Mouse (Mus musculus) limb, embryonic 10.5 days (tissue): ENCODE results near the gene Rftn1. TPM values are rescaled to one million over a fixed set of nuclear protein-coding genes. Genes with fewer than 3 reads are reported as not detected.

Experiments
- DNase-seq: peaks from one replicate; pipeline ENCODE4 v3.0.0-alpha.2; 2017; ENCODE audit warnings: low spot score
- H3K27ac ChIP-seq: fragments of 300-500 bp; sonication (generic); 2 replicates; pipeline ENCODE4 v1.5.1; 2016; ENCODE audit warnings: mild to moderate bottlenecking
- H3K27me3 ChIP-seq: fragments of 300-500 bp; sonication (generic); 2 replicates; pipeline ENCODE4 v1.6.1; 2016; ENCODE audit warnings: low read depth, mild to moderate bottlenecking; ENCODE audit not compliant: poor library complexity, severe bottlenecking
- H3K36me3 ChIP-seq: fragments of 300-500 bp; sonication (generic); 2 replicates; pipeline ENCODE4 v1.6.1; 2016; ENCODE audit warnings: mild to moderate bottlenecking, moderate library complexity
- H3K4me1 ChIP-seq: fragments of 300-500 bp; sonication (generic); 2 replicates; pipeline ENCODE4 v1.6.1; 2016
- H3K4me3 ChIP-seq: fragments of 300-500 bp; sonication (generic); 2 replicates; pipeline ENCODE4 v1.5.1; 2016; ENCODE audit warnings: mild to moderate bottlenecking, moderate library complexity
- H3K9me3 ChIP-seq: fragments of 300-500 bp; sonication (generic); replicated peaks from 2 replicates; pipeline ENCODE4 v1.6.1; 2016; ENCODE audit warnings: mild to moderate bottlenecking
- WGBS: fragments of 180-500 bp; shearing (Covaris S2); methylation state at CpG from one replicate; pipeline ENCODE4 v1.1.7; 2016; 5-methylcytosine and 5-hydroxymethylcytosine counted together
- polyA plus RNA-seq: library from polyadenylated mRNA; unstranded; fragments of >200 nt; fragmentation: Nextera tagmentation; extraction: Ambion mirVana; gene quantifications from 2 replicates; pipeline ENCODE4 v1.2.1, GENCODE M21; 2016

The Rftn1 gene
- polyA plus RNA-seq, 1 experiment from 2014 or later: 7.2 TPM

DNA sequence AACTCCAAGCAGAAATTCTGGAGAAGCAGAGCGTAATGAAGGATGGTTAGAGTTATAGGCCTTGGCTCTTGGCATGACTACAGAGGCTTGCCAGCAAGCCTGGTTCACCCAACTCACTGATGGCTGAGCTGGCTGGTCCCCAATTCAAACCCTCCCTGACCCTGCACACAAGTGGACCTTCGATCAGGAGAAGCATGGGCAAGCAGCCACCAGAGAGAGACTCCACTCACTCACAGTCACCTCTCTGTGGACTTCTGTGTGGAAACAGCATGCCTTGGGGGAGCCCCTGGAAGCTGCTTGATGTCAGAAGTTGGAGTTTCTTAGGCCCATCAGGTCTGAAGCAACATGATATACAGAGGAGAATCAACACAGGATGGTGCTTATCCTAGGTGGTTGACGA lies 102.4 kb downstream of the Rftn1 start:
- 77% methylated on average over 3 of the region's 3 CpGs for WGBS
- Histone ChIP-seq H3K9me3 (no peaks in the 10 kb centered on the region), H3K27me3 (no peaks in the 10 kb centered on the region), H3K36me3 (no peaks in the 10 kb centered on the region), H3K27ac (no peak overlapping the region), H3K4me1 (0 out of 2 replicates have a peak, but pooled peaks cover 3% of the 10 kb centered on the region), H3K4me3 (no peak overlapping the region)
- DNase-seq: no peak

DNA sequence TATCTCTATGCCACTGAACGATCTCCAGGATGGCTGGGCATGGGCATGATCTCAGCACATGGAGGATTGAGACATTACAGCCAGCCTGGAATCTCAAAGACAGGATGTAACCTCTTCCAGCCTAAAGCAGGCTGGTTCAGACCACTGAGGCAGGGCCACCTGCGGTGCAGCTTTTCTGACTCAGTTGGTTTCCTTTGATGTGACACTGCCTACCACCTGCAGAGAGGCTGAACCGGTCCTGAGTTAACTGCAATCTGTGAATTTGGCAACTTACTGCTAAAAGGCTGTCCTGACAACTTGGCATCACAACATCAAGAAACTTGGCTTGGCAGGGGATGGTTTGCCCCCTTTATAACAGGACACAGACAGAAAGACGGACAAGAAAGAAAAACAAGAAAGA lies 103.6 kb downstream of the Rftn1 start:
- Histone ChIP-seq H3K9me3 (no peaks in the 10 kb centered on the region), H3K4me1 (no peaks in the 10 kb centered on the region), H3K4me3 (no peak overlapping the region), H3K27me3 (no peaks in the 10 kb centered on the region), H3K36me3 (no peaks in the 10 kb centered on the region), H3K27ac (no peak overlapping the region)
- DNase-seq: no peak
- 48% methylated on average over 4 of the region's 4 CpGs for WGBS

DNA sequence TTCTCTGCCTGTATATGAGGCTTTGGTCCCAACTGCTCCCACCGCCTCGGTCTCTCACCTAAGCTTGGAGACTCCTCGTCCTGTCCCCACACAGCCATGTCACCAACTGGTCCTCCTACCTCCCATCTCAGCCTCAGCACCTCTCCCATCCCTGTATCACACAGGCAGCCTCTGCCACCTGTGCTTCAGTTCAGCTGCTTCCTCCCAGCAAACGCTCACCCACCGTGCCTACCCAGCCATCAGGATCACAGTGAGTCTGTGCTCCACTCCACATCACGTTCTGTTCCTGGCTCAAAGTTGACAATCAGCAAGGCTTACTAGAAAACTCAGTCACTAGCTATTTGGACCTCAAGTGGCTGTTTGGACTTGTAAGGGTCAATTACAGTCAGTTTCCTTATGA lies 105.8 kb downstream of the Rftn1 start:
- Histone ChIP-seq H3K9me3 (no peaks in the 10 kb centered on the region), H3K4me3 (no peak overlapping the region), H3K4me1 (no peaks in the 10 kb centered on the region), H3K27me3 (no peaks in the 10 kb centered on the region), H3K36me3 (no peaks in the 10 kb centered on the region), H3K27ac (no peak overlapping the region)
- DNase-seq: no peak
- WGBS: 87% methylated on average over 6 of the region's 6 CpGs

DNA sequence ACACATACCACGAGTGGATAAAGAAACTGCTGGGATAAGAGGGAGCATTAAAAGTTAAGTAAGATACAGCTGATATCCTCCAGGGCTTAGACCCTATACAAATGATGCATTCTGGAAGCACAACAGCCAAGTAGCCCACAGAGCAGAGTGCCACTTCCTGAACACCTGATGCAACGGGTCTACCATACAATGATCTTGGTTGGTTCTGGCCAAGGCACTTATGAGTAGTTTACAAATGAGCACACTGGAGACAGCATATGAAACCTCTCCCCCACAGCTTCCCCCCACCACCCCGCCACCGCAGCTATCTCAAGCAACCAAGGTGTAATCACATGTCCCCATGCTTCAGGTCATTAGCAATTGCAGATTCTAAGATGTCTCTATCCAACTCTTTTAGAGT lies 106.5 kb downstream of the Rftn1 start:
- Histone ChIP-seq H3K4me3 (no peak overlapping the region), H3K36me3 (no peaks in the 10 kb centered on the region), H3K27me3 (no peaks in the 10 kb centered on the region), H3K4me1 (no peaks in the 10 kb centered on the region), H3K9me3 (no peaks in the 10 kb centered on the region), H3K27ac (no peak overlapping the region)
- DNase-seq: no peak
- WGBS: 91% methylated on average over 4 of the region's 4 CpGs

DNA sequence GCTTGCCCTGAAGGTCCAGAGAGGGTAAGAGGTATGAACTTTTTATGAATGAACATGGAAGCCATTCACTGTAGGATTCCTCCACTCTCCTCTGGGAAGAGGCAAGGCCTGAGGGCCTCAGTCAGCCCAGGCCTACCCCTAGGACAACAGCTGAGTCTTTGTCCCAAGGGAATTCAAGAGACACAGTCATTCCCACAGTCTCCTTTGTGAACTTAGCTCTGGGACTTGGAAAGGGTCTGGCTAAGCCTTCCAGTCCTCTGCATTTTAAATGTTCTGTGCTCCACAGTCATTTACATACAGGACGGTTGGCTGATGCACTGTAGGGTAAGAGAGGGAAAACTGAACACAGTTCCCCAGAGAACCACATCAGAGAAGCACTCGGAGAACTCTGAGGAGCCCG lies 107.5 kb downstream of the Rftn1 start:
- 95% methylated on average over 3 of the region's 3 CpGs for WGBS
- no peaks in the 10 kb centered on the region for H3K36me3 ChIP-seq
- no peak overlapping the region for H3K27ac ChIP-seq
- no peaks in the 10 kb centered on the region for H3K9me3 ChIP-seq
- no peak overlapping the region for H3K4me3 ChIP-seq
- no peaks in the 10 kb centered on the region for H3K4me1 ChIP-seq
- H3K27me3 ChIP-seq: no peaks in the 10 kb centered on the region
- no peak for DNase-seq

DNA sequence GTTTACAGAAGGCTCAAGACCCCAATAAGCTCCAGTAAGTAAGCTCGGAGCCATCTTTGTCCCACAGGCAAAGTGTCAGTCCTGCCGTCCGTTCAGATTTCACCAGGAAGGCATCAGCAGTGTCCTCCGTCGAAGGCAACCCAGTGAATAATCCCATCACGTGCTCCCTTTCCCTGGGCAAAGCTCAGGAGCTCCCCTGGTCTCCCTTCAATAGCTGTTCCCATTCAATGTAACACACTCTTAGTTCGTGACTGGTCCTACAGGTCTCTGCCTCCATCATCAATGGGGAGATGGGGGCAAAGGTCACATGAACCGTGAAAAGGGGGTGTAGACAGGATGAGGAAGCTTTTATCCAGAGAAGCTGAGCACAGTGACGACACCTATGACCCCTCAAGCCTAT lies 108.8 kb downstream of the Rftn1 start:
- DNase-seq: no peak
- 83% methylated on average over 9 of the region's 9 CpGs for WGBS

DNA sequence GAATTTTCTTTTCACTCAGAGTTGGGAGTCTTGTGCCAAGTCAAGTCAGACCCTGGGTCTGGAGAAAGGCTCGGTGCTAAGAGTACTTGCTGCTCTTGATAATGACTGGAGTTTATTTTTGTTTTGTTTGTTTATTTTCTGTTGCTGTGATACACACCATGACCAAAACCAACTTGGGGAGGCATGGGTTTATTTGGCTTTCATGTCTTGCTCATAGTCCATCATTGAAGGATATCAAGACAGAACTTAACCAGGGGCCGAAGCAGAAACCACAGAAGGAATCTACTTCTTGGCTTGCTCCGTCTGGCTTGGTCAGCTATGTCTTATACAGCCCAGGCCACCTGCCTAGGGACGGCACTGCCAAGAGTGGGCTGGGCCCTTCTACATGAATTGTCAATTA lies 109.5 kb downstream of the Rftn1 start:
- Histone ChIP-seq H3K4me3 (no peak overlapping the region), H3K9me3 (no peaks in the 10 kb centered on the region), H3K27ac (no peak overlapping the region), H3K27me3 (no peaks in the 10 kb centered on the region), H3K4me1 (no peaks in the 10 kb centered on the region), H3K36me3 (no peaks in the 10 kb centered on the region)
- DNase-seq: no peak
- WGBS: 93% methylated on average over 4 of the region's 4 CpGs

More for the DNA sequence above, 108.8 kb downstream of the Rftn1 start:
- Histone ChIP-seq H3K4me1 (no peaks in the 10 kb centered on the region), H3K9me3 (no peaks in the 10 kb centered on the region), H3K27me3 (no peaks in the 10 kb centered on the region), H3K36me3 (no peaks in the 10 kb centered on the region), H3K4me3 (no peak overlapping the region), H3K27ac (no peak overlapping the region)

DNA sequence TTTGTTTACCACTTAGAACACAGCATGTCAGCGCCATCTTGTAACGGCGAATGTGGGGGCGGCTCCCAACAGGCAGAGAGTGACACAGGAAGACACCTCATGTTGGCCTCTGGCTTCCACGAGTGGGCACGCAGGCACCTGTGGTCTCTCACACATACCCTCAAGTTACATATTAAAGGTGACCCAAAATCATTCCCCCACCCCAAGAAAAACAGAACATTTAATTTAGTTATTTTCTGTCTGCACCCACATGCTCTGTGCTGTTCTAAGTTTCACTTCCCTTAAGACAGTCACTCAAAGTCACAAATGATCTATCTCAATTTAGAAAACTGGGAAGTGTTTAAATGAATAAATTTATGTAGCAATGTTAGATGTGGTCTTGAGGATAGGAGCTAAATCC lies 111.7 kb downstream of the Rftn1 start:
- H3K36me3 ChIP-seq: no peaks in the 10 kb centered on the region
- H3K9me3 ChIP-seq: no peaks in the 10 kb centered on the region
- no peak for DNase-seq
- 98% methylated on average over 6 of the region's 6 CpGs for WGBS
- H3K4me3 ChIP-seq: no peak overlapping the region
- no peaks in the 10 kb centered on the region for H3K27me3 ChIP-seq
- no peaks in the 10 kb centered on the region for H3K4me1 ChIP-seq
- no peak overlapping the region for H3K27ac ChIP-seq

DNA sequence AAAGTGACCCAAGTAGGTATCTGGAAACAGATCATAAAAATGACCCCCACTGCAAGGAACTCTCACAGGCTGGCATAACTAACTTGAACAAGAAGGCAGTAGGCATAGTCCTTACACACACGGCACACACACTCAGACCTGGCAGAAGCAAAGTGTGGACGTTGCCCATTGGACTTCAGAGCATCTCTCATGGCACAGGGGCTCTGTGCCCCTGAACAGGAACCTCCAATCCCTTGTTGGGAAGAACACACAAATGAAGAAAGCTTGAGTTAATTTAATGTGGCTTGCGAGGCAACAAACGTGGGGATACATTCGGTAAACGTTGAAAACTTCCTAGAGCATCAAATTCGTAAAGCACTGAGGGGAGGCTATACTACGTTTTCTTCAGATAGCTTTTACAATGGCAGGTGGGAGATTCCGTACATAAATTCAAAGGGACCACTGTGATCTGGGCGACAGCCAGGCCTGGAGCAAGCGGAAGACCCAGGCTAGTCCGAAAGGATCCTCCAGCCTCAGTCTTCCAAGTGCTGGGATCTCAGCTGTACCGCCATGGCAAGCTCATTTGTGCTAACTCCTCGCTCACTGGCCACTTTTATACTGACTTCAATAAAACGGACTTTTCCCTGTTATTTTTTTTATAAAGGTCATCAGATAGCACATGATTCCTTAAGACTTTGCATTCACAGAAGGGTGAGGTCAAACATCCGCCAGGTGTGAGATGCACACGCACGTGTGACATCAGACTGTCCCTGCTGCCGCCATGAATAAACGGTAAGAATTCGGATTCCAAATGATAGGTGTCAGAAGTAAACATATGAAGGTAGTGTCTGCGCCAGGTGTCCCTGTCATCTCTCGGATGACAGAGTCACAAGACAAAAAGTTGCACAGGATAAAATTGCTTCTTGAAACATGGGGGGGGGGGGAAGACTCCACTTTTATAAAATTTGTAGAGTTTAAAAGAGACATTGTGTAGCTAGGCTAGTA lies 117.2 kb downstream of the Rftn1 start:
- DNase-seq: no peak
- peaks cover 7% of the 10 kb centered on the region for H3K4me1 ChIP-seq
- H3K27ac ChIP-seq: no peak overlapping the region
- no peaks in the 10 kb centered on the region for H3K9me3 ChIP-seq
- WGBS: 92% methylated on average over 23 of the region's 23 CpGs
- no peaks in the 10 kb centered on the region for H3K27me3 ChIP-seq
- no peak overlapping the region for H3K4me3 ChIP-seq
- no peaks in the 10 kb centered on the region for H3K36me3 ChIP-seq

DNA sequence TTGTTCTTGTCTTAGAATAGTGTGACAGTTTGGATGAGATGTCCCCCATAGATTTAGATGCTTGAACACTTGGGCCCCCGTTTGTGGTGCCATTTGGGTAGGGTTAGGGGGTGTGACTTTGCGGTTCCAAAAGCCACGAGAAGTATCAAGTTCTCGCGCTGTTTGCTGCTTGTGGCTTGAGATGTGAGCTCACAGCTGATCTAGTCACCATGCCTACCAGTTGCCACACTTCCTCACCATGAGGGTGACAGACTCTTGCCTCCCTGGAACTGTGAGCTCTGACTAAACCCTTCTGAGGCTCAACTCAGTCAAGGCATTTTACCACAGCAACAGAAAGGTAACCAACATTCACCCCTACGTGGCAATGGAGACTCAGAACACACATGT lies 118.9 kb downstream of the Rftn1 start:
- Histone ChIP-seq H3K27me3 (no peaks in the 10 kb centered on the region), H3K27ac (no peak overlapping the region), H3K36me3 (no peaks in the 10 kb centered on the region), H3K4me3 (no peak overlapping the region), H3K4me1 (peaks cover 7% of the 10 kb centered on the region), H3K9me3 (no peaks in the 10 kb centered on the region)
- no peak for DNase-seq
- WGBS: 72% methylated on average over 6 of the region's 6 CpGs

DNA sequence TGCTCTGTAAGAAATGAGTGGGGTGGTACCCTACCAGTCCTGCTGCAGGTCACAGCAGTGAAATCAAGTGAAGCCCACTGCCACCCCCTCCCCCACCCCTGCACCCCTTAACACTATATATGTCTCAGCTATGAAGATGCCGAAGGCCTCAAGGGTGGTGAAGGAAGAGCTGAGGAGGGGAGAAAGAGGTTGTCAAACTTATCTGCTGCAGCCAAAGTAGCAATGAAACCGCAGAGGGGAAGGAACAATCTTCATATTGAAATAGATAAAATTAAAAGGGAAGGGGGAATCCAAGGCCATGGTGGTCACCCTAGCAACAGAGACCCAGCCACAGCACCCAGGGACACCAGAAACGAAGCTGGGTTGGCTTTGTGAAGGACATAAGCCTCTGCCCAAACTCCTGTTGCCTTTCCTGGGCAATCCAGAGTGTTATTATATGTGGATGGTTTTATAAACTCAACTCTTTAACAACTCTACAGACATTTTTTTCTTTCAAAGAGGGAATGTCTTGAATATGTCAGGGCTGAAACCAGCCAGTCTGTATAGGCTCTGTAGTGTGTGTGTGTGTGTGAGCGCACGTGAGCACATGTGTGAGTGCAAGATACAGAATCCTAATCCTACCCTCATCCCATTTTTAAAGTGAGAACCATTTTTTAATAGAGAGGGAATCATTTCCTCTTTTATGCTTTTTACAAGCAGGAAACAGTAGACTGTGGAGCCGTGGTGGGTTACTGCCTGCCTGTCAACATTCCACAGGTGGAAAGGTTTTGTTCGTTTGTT lies 119.5 kb downstream of the Rftn1 start:
- Histone ChIP-seq H3K36me3 (no peaks in the 10 kb centered on the region), H3K9me3 (no peaks in the 10 kb centered on the region), H3K27ac (no peak overlapping the region), H3K4me3 (no peak overlapping the region), H3K4me1 (peaks cover 7% of the 10 kb centered on the region), H3K27me3 (no peaks in the 10 kb centered on the region)
- DNase-seq: no peak
- 89% methylated on average over 7 of the region's 7 CpGs for WGBS

DNA sequence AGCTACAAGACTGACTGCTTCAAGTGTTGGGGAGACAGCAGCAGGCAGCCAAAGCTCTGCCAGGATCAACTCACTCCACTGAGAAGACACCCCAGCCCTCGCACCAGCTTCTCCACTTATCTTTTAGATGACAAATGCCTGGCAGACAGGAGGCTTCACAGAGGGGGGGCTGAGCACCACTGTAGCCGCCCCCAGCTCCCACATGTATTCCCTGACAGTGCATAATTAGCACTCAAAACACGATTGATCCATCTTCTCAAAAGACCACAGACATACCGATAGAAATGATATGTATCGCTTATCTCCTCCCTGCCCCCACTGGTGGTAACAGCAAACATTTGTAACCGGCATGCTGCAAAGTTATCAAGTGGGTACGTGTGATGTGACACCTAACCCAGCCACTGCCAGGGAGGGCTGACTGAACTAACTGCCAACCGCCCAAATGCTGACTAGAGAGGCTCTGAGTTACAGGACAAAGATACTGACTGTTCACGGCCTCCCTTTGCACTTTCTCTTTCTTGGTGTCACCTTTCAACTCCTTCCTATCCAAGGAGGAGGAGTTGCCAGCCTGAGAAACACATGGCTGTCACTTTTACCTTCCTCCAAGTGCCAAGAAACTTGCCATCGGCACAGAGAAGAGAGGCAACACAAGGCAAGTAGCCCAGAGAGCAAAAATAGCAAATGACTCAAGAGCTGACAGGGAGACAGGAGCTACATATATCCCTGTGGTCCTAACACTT lies 120.4 kb downstream of the Rftn1 start:
- WGBS: 26% methylated on average over 10 of the region's 10 CpGs
- DNase-seq: no peak
- H3K36me3 ChIP-seq: no peaks in the 10 kb centered on the region
- H3K27ac ChIP-seq: no peak overlapping the region
- H3K27me3 ChIP-seq: no peaks in the 10 kb centered on the region
- no peak overlapping the region for H3K4me3 ChIP-seq
- H3K4me1 ChIP-seq: peaks cover 7% of the 10 kb centered on the region
- H3K9me3 ChIP-seq: no peaks in the 10 kb centered on the region

DNA sequence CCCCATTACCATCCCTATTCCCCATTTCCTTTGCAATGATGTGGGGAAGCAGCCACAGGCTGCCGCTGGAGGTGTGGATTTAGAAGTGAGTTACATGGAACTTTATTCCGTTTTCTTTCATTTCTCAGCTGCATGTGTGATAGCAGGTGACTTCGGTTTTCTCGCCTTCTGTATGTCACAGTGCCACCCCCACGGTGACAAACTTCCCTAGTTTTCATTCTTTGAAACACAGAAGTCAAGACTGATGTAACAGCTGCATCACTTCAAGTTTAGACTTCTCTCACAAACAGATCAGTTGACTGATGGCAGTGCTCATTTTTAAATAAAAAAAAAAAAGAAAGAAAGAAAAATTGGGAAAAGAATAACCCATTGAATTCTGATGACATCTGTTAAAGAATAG lies 121.3 kb downstream of the Rftn1 start:
- no peak for DNase-seq
- Histone ChIP-seq H3K27me3 (no peaks in the 10 kb centered on the region), H3K27ac (no peak overlapping the region), H3K4me3 (no peak overlapping the region), H3K4me1 (peaks cover 7% of the 10 kb centered on the region), H3K36me3 (no peaks in the 10 kb centered on the region), H3K9me3 (no peaks in the 10 kb centered on the region)
- WGBS: 78% methylated on average over 5 of the region's 5 CpGs
